Mouse (Mus musculus): ENCODE measurements around the gene Ifitm2. TPM values are rescaled to one million over a fixed set of nuclear protein-coding genes. Genes with fewer than 3 reads are reported as not detected.
A peak's percentile ranks its signal among the peaks of the same experiment; 100 is the strongest.

The Ifitm2 gene
- 609 TPM for polyA plus RNA-seq (2012; fragmentation: generic; extraction: Trizol)
- long read RNA-seq, experiment 1, transcript Ifitm2-201 (2 exons, 655 nt) = major isoform, 349 of 361 reads
- long read RNA-seq, experiment 1, partial matches to known transcripts = 7 of 361 reads
- long read RNA-seq, experiment 1, other reads (novel, unspliced or antisense) = 5 of 361 reads
- long read RNA-seq, experiment 2, transcript Ifitm2-201 (2 exons, 655 nt) = major isoform, 30 of 31 reads
- long read RNA-seq, experiment 2, partial matches to known transcripts = 0 of 31 reads
- long read RNA-seq, experiment 2, other reads (novel, unspliced or antisense) = 1 of 31 reads

- H3ac ChIP-seq (ENCODE audit: control insufficient read depth, insufficient read length, low read depth) = peak within 1 kb of the TSS; percentile 87
- peak within 1 kb of the TSS; percentile 82 for H3K4me3 ChIP-seq (ENCODE audit: insufficient read depth, poor library complexity, severe bottlenecking)
- peaks cover 39% of the 10 kb centered on the region for H3K79me3 ChIP-seq (ENCODE audit: low read depth)
- no peaks in the 10 kb centered on the region for H3K27me3 ChIP-seq (ENCODE audit: control insufficient read depth, insufficient read depth, insufficient read length)
- TF ChIP-seq MYOD1 (IDR thresholded peaks at IDR 0.05; ENCODE audit: control insufficient read depth, insufficient read length, low read depth) (no peak), MAX (IDR thresholded peaks at IDR 0.05) (peak; percentile 30), CEBPB (IDR thresholded peaks at IDR 0.05; ENCODE audit: low read depth) (peak; percentile 93), CTCF (IDR thresholded peaks at IDR 0.05; ENCODE audit: control insufficient read depth, insufficient read depth, insufficient read length) (no peak), USF1 (IDR thresholded peaks at IDR 0.05; ENCODE audit: low read depth) (no peak), MYOG (IDR thresholded peaks at IDR 0.05; ENCODE audit: control insufficient read depth, extremely low read depth, insufficient read length) (no peak), FOSL1 (IDR thresholded peaks at IDR 0.05; ENCODE audit: insufficient read depth, low read length, poor library complexity, severe bottlenecking) (no peak)
- peaks cover 48% of the 10 kb centered on the region for H3K79me2 ChIP-seq (ENCODE audit: control insufficient read depth, insufficient read depth)
- peaks cover 9% of the 10 kb centered on the region for H3K36me3 ChIP-seq (ENCODE audit: control insufficient read depth, insufficient read depth)
Observed at GRCm38 (mm10) chr7:140955758-140956555, at the start of gene Ifitm2, which contains the start of gene Gm45717. Ifitm2 (minus strand) TSS chr7:140955987. Gm45717 (minus strand) TSS chr7:140955937.

DNA sequence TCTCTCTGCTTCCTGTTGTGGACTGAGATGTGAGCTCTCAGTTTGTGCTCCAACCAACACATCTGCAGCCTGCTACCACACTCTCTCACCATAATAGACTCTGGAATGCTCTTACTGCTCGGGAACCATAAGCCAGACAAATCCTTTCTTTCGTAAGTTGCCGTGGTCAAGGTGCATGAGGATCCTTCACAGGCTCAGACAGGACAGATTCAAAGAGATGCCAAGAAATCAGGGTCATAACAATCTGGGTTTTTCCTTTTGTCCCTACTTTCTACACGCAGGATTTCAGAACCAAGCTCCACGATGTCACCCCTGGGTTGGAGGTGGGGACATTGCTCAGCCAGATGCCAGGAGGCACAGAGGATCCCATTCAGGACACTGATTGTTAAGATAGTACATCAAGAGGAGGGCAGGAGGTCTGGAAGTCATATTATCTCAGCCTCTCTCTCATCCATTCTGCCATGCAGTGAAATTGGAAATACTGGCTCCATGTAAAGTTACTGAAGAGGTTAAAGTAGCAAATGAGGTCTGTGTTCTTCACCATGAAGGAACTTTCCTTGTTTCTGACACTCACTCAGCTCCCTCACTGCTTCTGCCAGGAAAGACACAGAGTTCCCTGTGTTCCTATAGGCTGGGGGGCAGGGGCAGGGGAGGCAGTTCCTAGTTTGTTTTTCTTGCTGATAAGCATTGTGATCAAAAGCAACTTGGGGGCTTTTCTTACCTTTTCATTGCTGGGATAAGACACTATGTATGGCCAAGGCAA is 47.6 kb upstream of the Ifitm2 start:
- H3K4me3 ChIP-seq (ENCODE audit: insufficient read depth, poor library complexity, severe bottlenecking) = no peak overlapping the region
- no peaks in the 10 kb centered on the region for H3K79me3 ChIP-seq (ENCODE audit: low read depth)
- H3ac ChIP-seq (ENCODE audit: control insufficient read depth, insufficient read length, low read depth) = no peak overlapping the region
- TF ChIP-seq MYOG (IDR thresholded peaks at IDR 0.05; ENCODE audit: control insufficient read depth, extremely low read depth, insufficient read length) = no peak
- no peak for TF ChIP-seq MAX (IDR thresholded peaks at IDR 0.05)
- TF ChIP-seq CTCF (IDR thresholded peaks at IDR 0.05; ENCODE audit: control insufficient read depth, insufficient read depth, insufficient read length) = no peak
- no peak for TF ChIP-seq FOSL1 (IDR thresholded peaks at IDR 0.05; ENCODE audit: insufficient read depth, low read length, poor library complexity, severe bottlenecking)
- no peak for TF ChIP-seq CEBPB (IDR thresholded peaks at IDR 0.05; ENCODE audit: low read depth)
- TF ChIP-seq MYOD1 (IDR thresholded peaks at IDR 0.05; ENCODE audit: control insufficient read depth, insufficient read length, low read depth) = no peak
- no peak for TF ChIP-seq USF1 (IDR thresholded peaks at IDR 0.05; ENCODE audit: low read depth)
- no peaks in the 10 kb centered on the region for H3K27me3 ChIP-seq (ENCODE audit: control insufficient read depth, insufficient read depth, insufficient read length)
- H3K79me2 ChIP-seq (ENCODE audit: control insufficient read depth, insufficient read depth) = no peaks in the 10 kb centered on the region
- H3K36me3 ChIP-seq (ENCODE audit: control insufficient read depth, insufficient read depth) = no peaks in the 10 kb centered on the region

DNA sequence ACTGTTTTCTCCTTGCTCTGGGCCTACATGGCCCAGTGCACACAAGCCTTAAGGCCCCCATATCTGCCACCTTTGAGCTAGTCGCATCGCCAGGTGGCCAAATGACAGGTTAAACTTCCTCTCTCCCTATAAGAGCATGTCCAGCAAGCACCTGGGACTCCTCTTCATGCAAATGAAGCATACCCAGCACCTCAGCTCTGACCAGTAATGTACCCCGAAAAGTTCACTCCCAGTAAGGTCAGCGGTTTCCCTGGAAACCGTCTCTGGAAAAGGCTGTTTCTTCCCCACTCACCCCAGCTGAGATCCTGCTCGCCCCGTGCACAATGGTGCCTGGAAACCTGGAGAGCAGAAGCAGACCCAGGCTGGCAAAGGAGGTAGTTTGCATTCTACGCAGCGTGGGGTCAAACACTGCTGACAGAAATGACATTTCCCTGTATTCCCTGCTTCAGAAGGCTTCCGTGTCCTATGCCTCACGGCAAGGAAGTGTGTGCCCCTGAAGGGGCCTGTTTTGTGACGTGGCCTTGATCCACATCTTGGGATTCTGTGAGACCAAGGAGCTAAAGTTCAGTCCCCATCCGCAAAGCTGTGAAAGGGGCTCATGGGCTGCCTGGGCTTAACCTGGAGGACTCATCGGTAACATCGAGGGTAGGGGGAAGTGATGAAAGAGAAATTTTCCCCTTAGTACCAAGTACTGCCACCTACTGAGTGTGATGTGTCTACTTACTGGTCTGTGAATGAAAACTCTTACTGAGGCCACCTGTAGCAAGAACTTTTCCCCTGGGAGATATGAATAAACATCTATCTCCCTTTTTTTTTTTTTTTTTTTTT is 45.3 kb upstream of the Ifitm2 start:
- Histone ChIP-seq H3K36me3 (ENCODE audit: control insufficient read depth, insufficient read depth) (no peaks in the 10 kb centered on the region), H3K79me2 (ENCODE audit: control insufficient read depth, insufficient read depth) (no peaks in the 10 kb centered on the region), H3K79me3 (ENCODE audit: low read depth) (no peaks in the 10 kb centered on the region), H3K27me3 (ENCODE audit: control insufficient read depth, insufficient read depth, insufficient read length) (no peaks in the 10 kb centered on the region), H3K4me3 (ENCODE audit: insufficient read depth, poor library complexity, severe bottlenecking) (no peak overlapping the region), H3ac (ENCODE audit: control insufficient read depth, insufficient read length, low read depth) (no peak overlapping the region)
- TF ChIP-seq MYOG (IDR thresholded peaks at IDR 0.05; ENCODE audit: control insufficient read depth, extremely low read depth, insufficient read length) (no peak), USF1 (IDR thresholded peaks at IDR 0.05; ENCODE audit: low read depth) (no peak), CEBPB (IDR thresholded peaks at IDR 0.05; ENCODE audit: low read depth) (no peak), FOSL1 (IDR thresholded peaks at IDR 0.05; ENCODE audit: insufficient read depth, low read length, poor library complexity, severe bottlenecking) (no peak), MYOD1 (IDR thresholded peaks at IDR 0.05; ENCODE audit: control insufficient read depth, insufficient read length, low read depth) (no peak), MAX (IDR thresholded peaks at IDR 0.05) (no peak), CTCF (IDR thresholded peaks at IDR 0.05; ENCODE audit: control insufficient read depth, insufficient read depth, insufficient read length) (no peak)

- Histone ChIP-seq H3ac (ENCODE audit: control insufficient read depth, insufficient read length, low read depth) (no peak overlapping the region), H3K4me3 (ENCODE audit: insufficient read depth, poor library complexity, severe bottlenecking) (no peak overlapping the region), H3K79me3 (ENCODE audit: low read depth) (no peaks in the 10 kb centered on the region), H3K79me2 (ENCODE audit: control insufficient read depth, insufficient read depth) (no peaks in the 10 kb centered on the region), H3K36me3 (ENCODE audit: control insufficient read depth, insufficient read depth) (no peaks in the 10 kb centered on the region), H3K27me3 (ENCODE audit: control insufficient read depth, insufficient read depth, insufficient read length) (no peaks in the 10 kb centered on the region)
- no peak for TF ChIP-seq USF1 (IDR thresholded peaks at IDR 0.05; ENCODE audit: low read depth)
- no peak for TF ChIP-seq MYOG (IDR thresholded peaks at IDR 0.05; ENCODE audit: control insufficient read depth, extremely low read depth, insufficient read length)
- no peak for TF ChIP-seq FOSL1 (IDR thresholded peaks at IDR 0.05; ENCODE audit: insufficient read depth, low read length, poor library complexity, severe bottlenecking)
- no peak for TF ChIP-seq MYOD1 (IDR thresholded peaks at IDR 0.05; ENCODE audit: control insufficient read depth, insufficient read length, low read depth)
- no peak for TF ChIP-seq CEBPB (IDR thresholded peaks at IDR 0.05; ENCODE audit: low read depth)
- TF ChIP-seq CTCF (IDR thresholded peaks at IDR 0.05; ENCODE audit: control insufficient read depth, insufficient read depth, insufficient read length) = no peak
- no peak for TF ChIP-seq MAX (IDR thresholded peaks at IDR 0.05)
Observed at GRCm38 (mm10) chr7:140998853-140999700, 43.3 kb upstream of the Ifitm2 start.
